ENCODE assay signal across 9 mouse cellular contexts in the genomic region with DNA sequence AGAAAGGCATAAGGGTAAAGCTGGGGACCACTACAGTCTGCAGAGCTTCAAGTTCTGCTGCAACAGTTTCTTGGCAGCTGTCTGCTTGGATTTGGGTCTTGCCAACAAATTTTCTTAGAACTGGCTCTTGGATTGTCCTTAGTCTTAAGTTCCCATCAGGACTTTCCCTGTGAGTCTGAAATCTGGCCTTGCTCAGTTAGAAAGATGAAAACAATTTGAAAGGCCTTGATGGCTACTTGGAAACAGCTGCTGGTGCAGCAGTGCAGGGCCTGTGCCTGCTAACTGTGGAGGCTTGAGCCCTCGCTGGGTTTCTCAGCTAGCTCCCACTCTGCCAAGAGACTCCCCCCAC. TPM values are rescaled to one million over a fixed set of nuclear protein-coding genes. Genes with fewer than 3 reads are reported as not detected.
DNase-seq lines count a peak whose midpoint lies in the region; ATAC-seq and TF ChIP-seq lines count a peak whose summit lies in the region.
"Had no signal": no experiment of that assay in that cellular context is flagged by ENCODE, and none has a peak within 500 bp of the region (broad histone marks: within the 10 kb centered on the region; RNA-seq: fewer than 3 reads in every experiment).

No protein-coding gene starts in this region.

- H3K27ac ChIP-seq in hindbrain, postnatal 0 days = peak overlapping the region; percentile 69
- no peak overlapping the region for H3K27ac ChIP-seq in hindbrain, embryonic 12.5 days
- 0 out of 2 replicates have a peak overlapping the region, but pooled peaks have one; percentile 23 for H3K27ac ChIP-seq in embryonic facial prominence, embryonic 12.5 days
- 0 out of 2 replicates have a peak overlapping the region, but pooled peaks have one; percentile 27 for H3K27ac ChIP-seq in limb, embryonic 15.5 days
- H3K27ac ChIP-seq: macrophage had no signal

- no peaks in the 10 kb centered on the region; the same call in 1 of the 2 replicates for H3K4me1 ChIP-seq in hindbrain, postnatal 0 days (ENCODE audit: insufficient read depth, low read length)
- no peaks in the 10 kb centered on the region for H3K4me1 ChIP-seq in hindbrain, embryonic 12.5 days
- H3K4me1 ChIP-seq in embryonic facial prominence, embryonic 12.5 days = peaks cover 10% of the 10 kb centered on the region; the same call in 1 of the 2 replicates
- peaks cover 24% of the 10 kb centered on the region for H3K4me1 ChIP-seq in limb, embryonic 15.5 days

- intact Hi-C loops in left cerebral cortex, postnatal 36 days (cut with DNase I) = no loop called here

- 50% methylated on average over 1 of the region's 1 CpGs for WGBS in hindbrain, postnatal 0 days
- WGBS in hindbrain, embryonic 12.5 days = 96% methylated on average over 1 of the region's 1 CpGs
- WGBS in embryonic facial prominence, embryonic 12.5 days = 53% methylated on average over 1 of the region's 1 CpGs
- WGBS in limb, embryonic 15.5 days = 56% methylated on average over 1 of the region's 1 CpGs

- no peak for ATAC-seq in hindbrain, postnatal 0 days
- no peak for ATAC-seq in hindbrain, embryonic 12.5 days (ENCODE audit: low FRiP score)
- no peak for ATAC-seq in embryonic facial prominence, embryonic 12.5 days (ENCODE audit: insufficient number of reproducible peaks, insufficient read depth, low FRiP score, low TSS enrichment)
- no peak for ATAC-seq in limb, embryonic 15.5 days (ENCODE audit: insufficient number of reproducible peaks, low FRiP score, low TSS enrichment, low read depth)

- no peaks in the 10 kb centered on the region for H3K9me3 ChIP-seq in hindbrain, postnatal 0 days (ENCODE audit: low read length)
- H3K9me3 ChIP-seq in hindbrain, embryonic 12.5 days (replicated peaks) = no peaks in the 10 kb centered on the region
- no peaks in the 10 kb centered on the region for H3K9me3 ChIP-seq in embryonic facial prominence, embryonic 12.5 days
- H3K9me3 ChIP-seq in limb, embryonic 15.5 days = no peaks in the 10 kb centered on the region

- H3K27me3 ChIP-seq in hindbrain, postnatal 0 days (ENCODE audit: insufficient read depth, low read length) = no peaks in the 10 kb centered on the region
- no peaks in the 10 kb centered on the region for H3K27me3 ChIP-seq in hindbrain, embryonic 12.5 days
- 0 out of 2 replicates have a peak, but pooled peaks cover 3% of the 10 kb centered on the region for H3K27me3 ChIP-seq in embryonic facial prominence, embryonic 12.5 days
- H3K27me3 ChIP-seq in limb, embryonic 15.5 days = no peaks in the 10 kb centered on the region

- H3K4me2 ChIP-seq in hindbrain, postnatal 0 days (ENCODE audit: low read depth, low read length) = no peak overlapping the region
- no peak overlapping the region for H3K4me2 ChIP-seq in hindbrain, embryonic 12.5 days (replicated peaks)
- no peak overlapping the region for H3K4me2 ChIP-seq in embryonic facial prominence, embryonic 12.5 days (replicated peaks)
- H3K4me2 ChIP-seq in limb, embryonic 15.5 days = no peak overlapping the region

- DNase-seq in hindbrain, postnatal 0 days (ENCODE audit: low spot score) = no peak
- DNase-seq in adipocyte (ENCODE audit: low spot score) = peak; percentile 71
- no peak for DNase-seq in spleen, postnatal 4 days (ENCODE audit: low spot score in 2 of 2)
- DNase-seq in left cerebral cortex, postnatal 36 days (ENCODE audit: low spot score in 2 of 2) = no peak

- 0 out of 2 replicates have a peak, but pooled peaks cover 6% of the 10 kb centered on the region for H3K36me3 ChIP-seq in hindbrain, postnatal 0 days (ENCODE audit: insufficient read depth, low read length)
- peaks cover 20% of the 10 kb centered on the region; the same call in 1 of the 2 replicates for H3K36me3 ChIP-seq in hindbrain, embryonic 12.5 days
- peaks cover 3% of the 10 kb centered on the region; the same call in 1 of the 2 replicates for H3K36me3 ChIP-seq in embryonic facial prominence, embryonic 12.5 days
- H3K36me3 ChIP-seq in limb, embryonic 15.5 days = no peaks in the 10 kb centered on the region; the same call in 1 of the 2 replicates

- TF ChIP-seq CTCF in hindbrain, postnatal 0 days (IDR thresholded peaks at IDR 0.05; ENCODE audit: low read depth) = no peak

- H3K4me3 ChIP-seq in hindbrain, postnatal 0 days (ENCODE audit: low read length) = no peak overlapping the region
- H3K4me3 ChIP-seq in hindbrain, embryonic 12.5 days = no peak overlapping the region
- no peak overlapping the region for H3K4me3 ChIP-seq in embryonic facial prominence, embryonic 12.5 days
- H3K4me3 ChIP-seq in limb, embryonic 15.5 days = no peak overlapping the region

- no peak overlapping the region for H3K9ac ChIP-seq in hindbrain, postnatal 0 days (replicated peaks; ENCODE audit: low read length)
- no peak overlapping the region for H3K9ac ChIP-seq in hindbrain, embryonic 12.5 days
- no peak overlapping the region for H3K9ac ChIP-seq in embryonic facial prominence, embryonic 12.5 days
- no peak overlapping the region for H3K9ac ChIP-seq in limb, embryonic 15.5 days

RNA-seq across cellular contexts. Expression of a gene that starts 14.5 kb away (rescaled TPM):
- total RNA-seq in hindbrain, postnatal 0 days (2014; rRNA removed) = 29.2 and 40.7 TPM in 2 replicates
- 68.6 and 71.6 TPM in 2 replicates for polyA plus RNA-seq in hindbrain, postnatal 0 days (2015; fragmentation: Nextera tagmentation; extraction: Ambion mirVana)
- 56.9 and 59.5 TPM in 2 replicates for polyA plus RNA-seq in hindbrain, embryonic 12.5 days (2016; fragmentation: Nextera tagmentation; extraction: Ambion mirVana)
- polyA plus RNA-seq in embryonic facial prominence, embryonic 12.5 days (2016; fragmentation: Nextera tagmentation; extraction: Ambion mirVana) = 53.4 and 53.5 TPM in 2 replicates
- polyA plus RNA-seq in limb, embryonic 15.5 days (2015; fragmentation: Nextera tagmentation; extraction: Ambion mirVana) = 45.5 and 46.4 TPM in 2 replicates
- 10 to 100 TPM; 27.1 to 30.1 TPM for total RNA-seq in left cerebral cortex, postnatal 36 days (2021)

RNA-seq across cellular contexts. Expression of a gene that starts 14.7 kb away (rescaled TPM):
- 4.2 and 4.8 TPM in 2 replicates for total RNA-seq in hindbrain, postnatal 0 days (2014; rRNA removed)
- polyA plus RNA-seq in hindbrain, postnatal 0 days (2015; fragmentation: Nextera tagmentation; extraction: Ambion mirVana) = 2.3 and 2.7 TPM in 2 replicates
- 9.5 and 9.6 TPM in 2 replicates for polyA plus RNA-seq in hindbrain, embryonic 12.5 days (2016; fragmentation: Nextera tagmentation; extraction: Ambion mirVana)
- polyA plus RNA-seq in embryonic facial prominence, embryonic 12.5 days (2016; fragmentation: Nextera tagmentation; extraction: Ambion mirVana) = 10.9 and 11.7 TPM in 2 replicates
- polyA plus RNA-seq in limb, embryonic 15.5 days (2015; fragmentation: Nextera tagmentation; extraction: Ambion mirVana) = 5.8 and 7.2 TPM in 2 replicates
- total RNA-seq in left cerebral cortex, postnatal 36 days (2021) = 1 to 10 TPM; 1.2 to 1.8 TPM

RNA-seq across cellular contexts. Expression of a gene that starts 23.4 kb away (rescaled TPM):
- 62.4 and 69.9 TPM in 2 replicates for total RNA-seq in hindbrain, postnatal 0 days (2014; rRNA removed)
- polyA plus RNA-seq in hindbrain, postnatal 0 days (2015; fragmentation: Nextera tagmentation; extraction: Ambion mirVana) = 22.0 and 22.9 TPM in 2 replicates
- 10.1 and 11.9 TPM in 2 replicates for polyA plus RNA-seq in hindbrain, embryonic 12.5 days (2016; fragmentation: Nextera tagmentation; extraction: Ambion mirVana)
- polyA plus RNA-seq in embryonic facial prominence, embryonic 12.5 days (2016; fragmentation: Nextera tagmentation; extraction: Ambion mirVana) = 8.5 and 9.5 TPM in 2 replicates
- 6.6 and 11.9 TPM in 2 replicates for polyA plus RNA-seq in limb, embryonic 15.5 days (2015; fragmentation: Nextera tagmentation; extraction: Ambion mirVana)
- 10 to 100 TPM; 31.8 to 32.1 TPM for total RNA-seq in left cerebral cortex, postnatal 36 days (2021)
- total RNA-seq: granulocyte monocyte progenitor cell, adult 5-6 weeks had no signal

RNA-seq across cellular contexts. Expression of a gene that starts 37.7 kb away (rescaled TPM):
- total RNA-seq in hindbrain, postnatal 0 days (2014; rRNA removed) = 2.3 and 9.9 TPM in 2 replicates
- 19.9 and 21.4 TPM in 2 replicates for polyA plus RNA-seq in hindbrain, postnatal 0 days (2015; fragmentation: Nextera tagmentation; extraction: Ambion mirVana)
- polyA plus RNA-seq in hindbrain, embryonic 12.5 days (2016; fragmentation: Nextera tagmentation; extraction: Ambion mirVana) = 11.3 and 12.9 TPM in 2 replicates
- polyA plus RNA-seq in embryonic facial prominence, embryonic 12.5 days (2016; fragmentation: Nextera tagmentation; extraction: Ambion mirVana) = 2.8 and 3.7 TPM in 2 replicates
- 0.88 and 1.1 TPM in 2 replicates for polyA plus RNA-seq in limb, embryonic 15.5 days (2015; fragmentation: Nextera tagmentation; extraction: Ambion mirVana)
- 1 to 10 TPM; 3.4 to 5.9 TPM for total RNA-seq in left cerebral cortex, postnatal 36 days (2021)
- total RNA-seq: granulocyte monocyte progenitor cell, adult 5-6 weeks had no signal
